Mouse (Mus musculus) CD8-positive naive resting alpha-beta T cell, adult 2 months (primary cell): Measurements from ENCODE around the gene Cdc26.

Source experiments
- DNase-seq, 2 experiments: peaks; one replicate each; pipeline ENCODE4 v3.0.0; 2022; ENCODE audit warnings: low read depth in 2 of 2, low spot score in 2 of 2

Cdc26 gene

GRCm38 (mm10) chr4:62406133-62406532 is 2.3 kb downstream of the Cdc26 start:
- DNase-seq: no peak

GRCm38 (mm10) chr4:62398956-62399355 is 9.5 kb downstream of the Cdc26 start:
- DNase-seq: no peak

- no peak for DNase-seq
Observed at GRCm38 (mm10) chr4:62397616-62398365, 10.7 kb downstream of the Cdc26 start.

GRCm38 (mm10) chr4:62395806-62396205 is 12.6 kb downstream of the Cdc26 start:
- no peak for DNase-seq

- no peak for DNase-seq
Observed at GRCm38 (mm10) chr4:62393459-62393858, 15.0 kb downstream of the Cdc26 start.

- DNase-seq: no peak
Observed at GRCm38 (mm10) chr4:62391892-62392291, 16.6 kb downstream of the Cdc26 start.

GRCm38 (mm10) chr4:62389592-62390512 is 18.6 kb downstream of the Cdc26 start:
- no peak for DNase-seq

GRCm38 (mm10) chr4:62385439-62385838 is 23.0 kb downstream of the Cdc26 start:
- DNase-seq: no peak

- no peak for DNase-seq
Observed at GRCm38 (mm10) chr4:62384159-62384558, 24.3 kb downstream of the Cdc26 start.

GRCm38 (mm10) chr4:62383752-62384151 is 24.7 kb downstream of the Cdc26 start:
- no peak for DNase-seq

GRCm38 (mm10) chr4:62383207-62383606 is 25.2 kb downstream of the Cdc26 start:
- DNase-seq: no peak

- DNase-seq: no peak
Observed at GRCm38 (mm10) chr4:62379724-62380381, 28.6 kb downstream of the Cdc26 start.

GRCm38 (mm10) chr4:62376123-62376522 is 32.3 kb downstream of the Cdc26 start:
- DNase-seq: no peak

- no peak for DNase-seq
Observed at GRCm38 (mm10) chr4:62374342-62374741, 34.1 kb downstream of the Cdc26 start.

- no peak for DNase-seq
Observed at GRCm38 (mm10) chr4:62373668-62374067, 34.8 kb downstream of the Cdc26 start.

GRCm38 (mm10) chr4:62372818-62373520 is 35.5 kb downstream of the Cdc26 start:
- DNase-seq: no peak

GRCm38 (mm10) chr4:62372410-62372809 is 36.0 kb downstream of the Cdc26 start:
- no peak for DNase-seq

- DNase-seq: no peak
Observed at GRCm38 (mm10) chr4:62369091-62369490, 39.4 kb downstream of the Cdc26 start.

GRCm38 (mm10) chr4:62367586-62367985 is 40.9 kb downstream of the Cdc26 start:
- DNase-seq: no peak

- DNase-seq: no peak
Observed at GRCm38 (mm10) chr4:62366291-62366690, 42.2 kb downstream of the Cdc26 start.

- DNase-seq: no peak
Observed at GRCm38 (mm10) chr4:62364299-62364698, 44.1 kb downstream of the Cdc26 start.
